Mouse (Mus musculus) liver, adult (tissue): ENCODE measurements at regions not wholly inside any gene's neighbourhood (a gene's known extent, or its start where the extent isn't known, plus 50 kb on each side); places are given as distances from the start of the nearest gene placed in this dataset.

ENCODE experiments used
- GATA4 ChIP-seq: IDR thresholded peaks from 2 replicates; pipeline ENCODE4 v1.6.1; 2014; ENCODE audit warnings: mild to moderate bottlenecking, low read length; ENCODE audit not compliant: insufficient replicate concordance

DNA sequence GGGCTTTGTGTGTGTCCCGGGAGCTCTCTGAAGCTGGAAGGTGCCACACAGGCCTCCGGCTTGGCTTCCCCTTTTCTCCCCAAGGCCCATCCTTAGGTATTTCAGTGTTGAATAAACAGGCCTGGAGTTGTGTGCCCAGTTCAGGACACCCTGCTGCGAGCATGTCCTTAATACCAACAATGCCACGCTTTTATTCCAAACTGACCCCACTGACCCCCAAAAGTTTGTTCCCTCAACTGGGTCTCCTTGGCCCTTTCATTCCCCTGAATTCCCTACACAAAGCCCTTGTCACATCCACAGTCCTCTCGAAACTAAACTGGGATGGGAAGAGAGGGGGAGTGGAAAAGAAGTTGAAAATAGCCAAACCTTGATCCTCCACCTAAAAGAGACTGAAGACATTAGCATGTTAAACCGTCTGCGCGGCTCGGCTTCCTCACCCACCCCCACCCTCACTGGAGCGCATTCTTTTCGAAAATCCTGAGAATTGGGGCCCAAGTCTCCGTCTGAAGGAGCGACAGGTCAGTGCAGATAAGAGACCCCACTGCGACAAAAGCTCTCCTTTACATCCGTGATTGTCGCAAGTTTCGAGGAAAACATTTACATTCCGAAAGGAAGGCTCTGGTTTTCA is 283.7 kb downstream of the Pmp22 start:
- TF ChIP-seq GATA4: no peak

DNA sequence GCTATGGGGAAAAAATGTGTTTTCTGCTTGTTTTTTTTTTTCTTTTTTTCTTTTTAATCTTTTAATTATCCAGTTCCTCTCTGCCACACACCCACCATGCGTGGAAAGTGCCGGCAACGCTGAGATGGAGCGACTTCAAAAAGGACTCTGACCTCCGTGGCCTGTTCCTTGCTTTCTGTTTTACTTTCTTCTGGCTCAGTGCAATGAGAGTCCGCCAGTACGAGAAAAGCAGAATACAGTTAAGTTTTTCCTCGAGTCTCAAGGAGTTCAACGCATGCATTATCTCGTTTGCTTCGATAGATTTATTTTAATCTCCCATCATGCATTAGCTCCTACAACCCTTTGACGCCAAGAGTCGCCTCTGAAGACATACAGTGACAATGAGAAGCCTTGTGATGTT is 284.3 kb downstream of the Pmp22 start:
- TF ChIP-seq GATA4: no peak

DNA sequence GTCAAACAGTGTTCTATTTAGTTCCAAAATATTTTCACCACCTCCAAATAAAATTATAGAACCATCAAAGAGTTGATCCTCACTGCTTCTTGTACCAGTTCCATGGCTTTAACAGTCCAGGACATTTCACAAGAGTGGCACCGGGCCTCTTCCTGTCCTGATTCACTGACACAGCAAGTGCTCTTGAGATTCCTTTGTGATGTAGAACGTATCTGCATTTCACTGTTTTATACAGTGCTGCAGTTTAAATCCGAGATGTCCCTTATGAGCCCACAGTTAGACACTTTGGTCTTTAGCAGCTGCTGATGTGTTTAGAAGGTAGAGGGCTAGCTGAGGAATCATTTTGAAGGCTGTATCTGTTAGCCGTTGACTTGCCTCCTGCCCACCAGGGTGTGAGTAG is 284.8 kb downstream of the Pmp22 start:
- no peak for TF ChIP-seq GATA4

DNA sequence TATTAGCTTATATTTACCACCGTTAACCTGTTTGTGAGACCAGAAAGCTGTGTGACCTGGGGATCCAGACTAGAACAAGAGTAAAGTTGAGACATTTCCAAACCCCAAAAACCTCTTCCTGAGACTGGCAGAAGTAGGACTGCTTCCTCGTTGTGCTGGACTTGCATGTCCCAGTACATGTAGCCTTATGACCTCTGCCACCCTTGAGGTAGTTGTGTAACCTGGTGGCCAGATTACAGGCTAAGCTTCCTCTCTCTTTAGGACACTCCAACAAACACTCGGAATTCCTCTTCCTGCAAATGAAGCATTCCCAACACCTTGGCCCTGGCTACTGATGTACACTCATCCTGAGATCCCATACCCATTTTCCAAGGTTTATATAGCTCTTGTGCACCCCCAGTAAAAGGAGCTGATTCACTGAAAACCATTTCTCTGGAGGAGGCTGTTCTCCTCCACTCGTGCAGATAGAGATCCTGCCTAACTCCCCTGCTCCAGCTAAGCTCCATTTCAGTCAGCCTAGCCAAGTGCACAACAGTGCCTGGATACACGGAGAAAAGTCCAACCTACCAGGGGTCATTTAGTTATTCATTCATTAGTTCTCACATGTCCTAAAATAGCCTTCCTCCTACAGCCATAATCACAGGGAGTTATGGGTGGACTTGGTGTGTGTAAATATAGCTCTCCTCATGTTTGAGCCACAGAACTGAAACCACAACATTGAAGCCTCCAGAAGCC is 289.4 kb downstream of the Pmp22 start:
- no peak for TF ChIP-seq GATA4

DNA sequence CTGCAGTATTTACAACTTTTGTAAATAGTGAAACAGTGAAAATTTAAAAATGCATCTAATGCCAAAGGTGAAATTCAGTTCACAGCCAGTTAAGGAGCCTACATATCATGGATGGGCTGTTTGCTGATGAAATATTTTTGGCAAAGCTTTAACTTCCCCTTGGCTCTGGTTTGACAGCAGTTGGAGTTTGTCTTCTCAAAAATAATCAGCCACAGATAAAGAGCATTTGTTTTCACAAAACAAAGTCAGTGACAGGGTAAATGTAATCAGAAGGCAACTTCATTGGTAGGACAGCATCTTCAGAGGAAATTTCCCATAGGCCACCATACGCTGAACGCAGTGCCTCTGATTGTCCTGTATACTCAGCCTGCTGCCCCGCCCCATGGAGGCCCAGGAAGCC is 291.6 kb downstream of the Pmp22 start:
- TF ChIP-seq GATA4: peak; percentile 63; the same call in 1 of the 2 replicates

DNA sequence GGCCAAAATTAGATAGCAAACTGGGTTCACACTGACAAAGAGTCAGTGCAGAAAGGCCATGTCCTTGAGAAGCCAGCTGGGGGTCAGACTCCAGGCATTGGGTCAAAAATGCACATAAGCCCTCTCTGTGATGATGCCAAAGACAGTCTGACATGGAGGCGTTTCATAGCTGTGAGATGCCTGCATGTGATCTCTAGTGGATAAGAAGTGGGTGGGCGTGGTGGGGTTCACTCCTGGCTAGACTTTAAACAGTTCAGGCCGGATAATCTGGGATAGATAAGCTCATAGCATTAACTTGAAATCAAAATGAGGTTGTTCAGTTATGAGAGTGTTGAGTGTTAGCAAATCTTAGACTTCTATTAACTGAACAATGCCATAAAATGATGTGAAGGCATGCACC is 293.3 kb downstream of the Pmp22 start:
- TF ChIP-seq GATA4: no peak

DNA sequence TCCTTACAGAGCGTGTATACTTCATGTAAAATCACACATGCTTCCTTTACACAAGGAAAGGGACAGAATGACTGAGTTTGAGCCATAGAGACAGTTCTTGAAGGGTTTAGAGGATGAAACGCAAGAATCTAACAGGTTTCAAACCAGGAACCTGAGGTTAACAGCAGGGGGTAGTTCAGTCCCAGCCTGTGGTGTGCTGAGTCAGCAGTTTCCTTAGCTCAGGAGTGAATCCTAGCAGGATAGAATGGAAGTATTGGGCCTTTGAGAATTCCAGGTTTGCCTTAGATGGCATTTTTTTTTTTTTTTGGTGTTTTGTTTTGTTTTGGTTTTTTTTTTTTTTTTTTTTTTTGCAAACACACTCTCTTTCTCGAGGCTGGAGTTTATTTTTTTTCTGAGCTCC is 295.5 kb downstream of the Pmp22 start:
- TF ChIP-seq GATA4: no peak

DNA sequence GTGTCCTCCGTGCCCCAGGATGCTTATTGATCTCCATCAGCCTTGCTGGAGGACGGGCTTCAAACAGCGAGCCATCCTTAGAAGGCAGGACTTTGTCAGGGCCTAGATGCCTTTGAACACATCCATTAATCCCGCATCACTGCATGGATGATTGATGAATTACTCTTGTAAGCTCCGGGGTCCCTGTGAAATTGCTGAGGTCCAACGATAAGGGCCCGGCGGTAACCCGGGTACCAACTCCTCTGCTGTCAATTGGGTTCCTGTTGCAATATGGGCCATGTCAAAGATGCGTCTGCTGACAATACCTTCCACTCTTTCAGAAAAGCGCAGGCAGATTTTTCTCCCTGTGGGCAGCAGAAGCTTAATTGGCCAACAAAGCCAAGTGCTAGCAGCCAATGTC is 297.0 kb downstream of the Pmp22 start:
- no peak for TF ChIP-seq GATA4

DNA sequence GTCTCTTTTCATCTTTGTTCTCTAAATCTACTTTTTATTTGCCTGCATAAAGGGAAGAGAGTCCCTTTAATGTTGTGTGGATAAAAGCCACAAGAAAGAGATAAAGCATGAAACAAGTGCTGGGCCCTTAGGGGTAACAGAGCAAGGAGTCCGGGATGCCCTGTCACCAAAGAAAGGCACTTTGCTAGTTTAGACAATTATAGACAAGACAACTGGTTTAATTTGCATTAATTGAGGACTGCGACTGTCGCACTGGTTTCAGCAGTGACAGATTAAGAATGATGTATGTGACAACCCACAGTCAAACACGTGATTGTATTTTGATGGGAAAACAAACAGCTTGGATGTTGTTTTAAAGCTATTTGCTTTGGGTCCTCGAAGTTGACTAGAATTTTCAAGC is 325.0 kb downstream of the Pmp22 start:
- TF ChIP-seq GATA4: no peak

DNA sequence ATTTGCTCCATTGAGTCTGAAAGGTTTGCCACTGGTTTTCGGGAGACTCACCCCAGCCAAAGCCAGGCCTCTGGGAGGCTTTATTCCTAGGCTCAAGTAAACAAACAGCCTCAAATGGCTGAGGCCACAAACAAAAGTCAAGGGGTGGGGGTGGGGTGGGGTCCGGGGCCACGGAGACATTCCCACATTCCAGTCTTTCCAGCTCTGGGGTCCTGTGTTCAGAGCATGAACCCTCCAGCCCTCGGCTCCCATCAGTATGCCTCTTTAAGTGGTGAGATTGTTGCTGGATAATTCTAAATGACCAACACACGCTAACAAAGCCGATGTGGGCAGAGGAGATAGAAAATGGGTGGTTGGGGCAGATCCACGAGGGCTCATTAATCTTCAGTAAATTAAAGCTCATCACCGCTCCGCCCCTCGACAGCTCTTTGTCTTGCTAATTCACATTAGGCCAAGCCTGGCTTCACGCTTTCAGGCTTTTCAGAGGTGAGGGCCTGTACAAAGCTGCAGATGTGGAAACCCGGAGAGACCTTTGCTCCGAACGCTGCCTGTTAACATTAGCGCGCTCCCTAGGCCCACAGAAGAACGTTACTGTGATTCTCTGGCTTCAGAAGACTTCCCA is 326.2 kb downstream of the Pmp22 start:
- no peak for TF ChIP-seq GATA4

DNA sequence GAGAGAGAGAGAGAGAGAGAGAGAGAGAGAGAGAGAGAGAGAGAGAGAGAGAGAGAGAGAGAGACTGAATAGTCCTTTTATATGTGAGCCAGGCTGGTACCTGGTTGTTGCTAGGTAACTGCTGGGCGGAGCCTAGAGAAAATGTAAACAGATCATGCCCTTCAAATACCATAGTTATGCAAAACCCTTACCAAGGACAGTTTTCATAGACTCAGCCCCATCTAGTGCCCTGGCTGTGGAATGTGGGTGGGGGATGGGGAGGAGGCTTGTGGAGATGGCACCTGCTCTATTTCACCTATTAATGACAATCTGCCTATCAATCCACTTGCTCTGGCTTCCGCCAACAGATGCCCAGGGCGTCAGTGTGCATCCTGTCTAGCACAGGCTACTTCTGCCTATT is 327.6 kb downstream of the Pmp22 start:
- TF ChIP-seq GATA4: no peak

DNA sequence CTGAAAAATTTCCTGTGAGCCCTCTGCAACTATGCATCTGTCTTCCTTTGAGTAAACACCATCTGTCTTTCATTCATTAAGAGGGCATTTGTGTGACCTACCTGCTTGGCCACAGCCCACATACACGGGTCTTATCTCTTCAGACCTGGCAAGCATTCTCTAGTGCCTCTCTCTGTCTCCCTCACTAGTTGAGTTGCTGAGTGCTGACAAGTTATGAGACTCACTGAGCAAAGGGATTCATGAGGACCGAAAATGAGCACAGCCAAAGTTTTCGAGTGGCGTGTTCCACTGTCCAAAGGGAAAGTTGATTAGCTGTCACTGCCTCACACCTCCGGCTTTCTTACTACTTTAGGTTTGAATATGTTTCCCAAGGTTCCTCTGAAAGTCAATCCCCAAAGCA is 328.5 kb downstream of the Pmp22 start:
- TF ChIP-seq GATA4: no peak

DNA sequence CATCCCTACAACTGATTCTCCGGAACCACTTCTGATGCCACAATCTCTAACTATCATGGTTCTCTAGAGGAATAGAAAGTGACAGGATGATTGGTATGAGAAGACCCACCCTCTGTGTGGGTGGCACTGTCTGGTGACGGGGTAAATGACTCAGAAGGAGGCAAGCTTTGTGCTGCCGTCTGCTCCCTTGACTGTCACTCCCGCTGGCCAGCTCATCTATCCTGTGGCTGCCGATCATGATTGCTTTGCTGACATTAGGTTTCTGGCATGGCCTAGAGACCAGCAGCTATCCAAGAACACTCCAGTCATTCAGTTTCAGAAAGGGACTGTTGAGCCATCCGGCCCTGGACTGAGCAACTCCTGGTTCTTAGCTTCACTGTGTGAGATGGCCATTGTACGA is 331.4 kb downstream of the Pmp22 start:
- TF ChIP-seq GATA4: no peak

DNA sequence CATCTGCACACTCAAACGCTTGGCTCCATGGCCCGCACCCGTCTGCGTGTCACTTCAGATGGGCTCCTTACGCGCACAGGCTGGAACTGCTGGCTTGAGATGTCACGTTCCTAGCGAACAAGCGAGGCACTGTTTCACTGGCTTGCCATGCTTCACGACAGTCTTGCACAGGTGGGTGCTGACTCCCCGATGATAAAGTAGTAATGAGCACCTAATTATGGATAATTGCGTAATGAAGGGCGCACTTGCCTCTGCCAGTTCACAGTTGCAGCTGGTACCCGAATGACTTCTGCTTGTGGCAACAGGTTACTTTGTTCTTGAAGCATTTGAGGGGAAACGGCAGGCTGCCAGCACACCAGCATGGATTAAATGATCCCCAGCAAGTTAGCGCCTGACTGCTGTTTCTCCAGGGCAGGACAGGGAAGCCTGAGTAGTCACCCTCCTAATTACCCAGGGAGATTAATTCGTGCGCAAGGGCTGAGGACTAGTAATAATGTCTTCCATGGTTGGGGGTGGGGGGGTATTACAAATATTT is 335.1 kb downstream of the Pmp22 start:
- TF ChIP-seq GATA4: no peak

DNA sequence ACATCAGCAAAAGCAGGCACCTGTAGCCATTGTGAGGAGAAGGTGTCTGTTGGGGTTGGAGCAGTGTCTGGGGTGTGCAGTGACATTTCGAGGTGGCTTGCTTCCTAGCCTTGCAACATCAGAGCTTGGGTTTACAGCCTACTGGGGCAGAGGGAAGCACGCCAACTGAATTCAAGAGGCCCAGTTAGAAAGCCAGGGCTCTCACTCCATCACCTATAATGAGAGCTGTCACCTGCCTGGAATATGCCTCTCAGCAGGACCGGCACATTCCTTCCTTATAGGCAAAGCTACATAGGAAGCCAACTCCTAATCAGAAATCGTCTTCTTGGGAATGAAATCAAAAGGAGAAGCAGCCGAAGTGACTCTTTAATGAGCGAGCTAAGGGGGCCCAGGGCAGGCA is 337.2 kb downstream of the Pmp22 start:
- no peak for TF ChIP-seq GATA4

DNA sequence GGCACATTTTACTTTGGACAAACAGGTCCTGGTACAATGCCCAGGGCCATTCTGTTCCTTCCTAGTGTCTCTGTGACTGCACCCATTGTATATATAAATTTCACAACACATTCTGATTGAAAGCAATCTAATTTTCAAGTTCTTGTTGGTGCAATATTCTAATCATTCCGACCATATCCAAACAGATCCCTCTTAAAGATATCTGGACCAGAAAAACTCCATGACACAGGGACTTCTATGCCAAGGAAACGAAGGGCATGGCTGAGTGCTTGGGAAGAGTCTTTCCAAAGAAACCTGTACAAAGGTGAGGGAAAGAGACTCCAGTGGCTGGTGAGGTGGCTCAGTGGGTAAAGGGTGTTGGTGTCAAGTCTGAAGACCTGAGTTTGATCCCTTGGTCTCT is 337.8 kb downstream of the Pmp22 start:
- no peak for TF ChIP-seq GATA4

DNA sequence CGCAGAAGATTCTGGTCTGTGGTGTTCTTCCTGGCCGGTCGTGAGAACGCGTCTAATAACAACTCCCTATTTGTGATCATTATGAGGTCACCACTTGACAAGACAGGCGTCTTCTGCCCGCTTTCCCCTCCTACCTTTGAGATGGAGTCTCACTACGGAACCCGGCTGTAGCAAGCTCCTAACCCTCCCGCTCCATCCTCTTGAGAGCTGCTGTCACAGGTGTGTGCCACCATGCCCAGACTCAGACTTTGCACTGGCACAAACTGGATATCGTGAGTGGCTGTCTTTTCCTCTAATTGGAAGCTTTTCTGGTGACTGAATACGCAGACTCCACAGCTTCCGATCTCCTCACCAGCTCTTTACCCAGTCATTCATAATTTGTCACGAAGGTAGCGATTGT is 346.0 kb downstream of the Pmp22 start:
- TF ChIP-seq GATA4: no peak

DNA sequence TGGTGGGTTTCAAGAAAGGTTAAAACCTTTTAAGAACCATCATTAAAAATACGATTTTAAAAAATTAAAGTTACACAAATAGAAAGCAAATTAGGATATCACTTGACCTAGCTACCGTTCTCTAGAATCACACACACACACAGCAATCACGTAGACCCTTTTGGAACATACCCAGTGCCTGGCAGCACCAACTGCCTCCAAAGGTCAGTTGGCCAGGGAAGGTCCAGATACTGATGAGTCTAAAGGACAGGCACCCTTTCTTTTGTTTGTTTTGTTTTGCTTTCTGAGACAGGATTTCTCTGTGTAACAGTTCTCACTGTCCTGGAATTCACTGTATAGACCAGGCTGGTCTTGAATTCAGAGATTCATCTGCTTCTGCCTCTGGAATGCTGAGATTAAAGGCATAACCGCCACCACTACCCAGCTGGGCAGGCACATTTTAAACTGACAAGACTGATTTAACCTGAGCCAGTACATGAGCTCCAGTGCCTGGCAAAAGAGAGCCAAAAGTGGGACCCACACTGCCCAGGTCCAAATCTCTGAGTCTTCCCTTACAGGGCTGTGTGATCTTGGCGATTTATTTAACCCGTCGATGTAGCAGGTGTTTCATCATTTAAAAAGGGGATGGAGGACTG is 353.0 kb downstream of the Pmp22 start:
- no peak for TF ChIP-seq GATA4
